Mouse (Mus musculus) testis, adult 2 months (tissue): Measurements from ENCODE around the gene Ptp4a2.

ENCODE experiments used
- CTCF ChIP-seq: fragments of 200-500 bp; IDR thresholded peaks from 2 replicates; pipeline ENCODE4 v1.5.1; 2012; ENCODE audit warnings: low read depth, mild to moderate bottlenecking, inconsistent platforms, low read length, moderate library complexity; ENCODE audit not compliant: control insufficient read depth, insufficient read depth, insufficient replicate concordance
- POLR2A ChIP-seq: fragments of 200-500 bp; IDR thresholded peaks from 2 replicates; pipeline ENCODE4 v1.6.1; 2012; ENCODE audit warnings: low read depth, mild to moderate bottlenecking, inconsistent platforms, low read length, moderate library complexity; ENCODE audit not compliant: control insufficient read depth

GRCm38 (mm10) chr4:129827611-129828010 lies 16.6 kb downstream of the Ptp4a2 start:
- no peak for TF ChIP-seq POLR2A
- TF ChIP-seq CTCF = no peak
